Mouse (Mus musculus): ENCODE results near the gene Ddx43.

- TF ChIP-seq CTCF (IDR thresholded peaks at IDR 0.05; ENCODE audit: extremely low read depth, insufficient read depth, insufficient read length, insufficient replicate concordance) (no peak), POLR2A (IDR thresholded peaks at IDR 0.05; ENCODE audit: low read depth, low read length) (no peak)
Measured at GRCm38 (mm10) chr9:78355611-78356010, 40.0 kb upstream of the Ddx43 start, which contains the start of gene Gsta2.
